Mouse (Mus musculus) stomach, postnatal 0 days (tissue): ENCODE results near the gene Arhgap17.

Experiments
- CTCF ChIP-seq: IDR thresholded peaks from 2 replicates; pipeline ENCODE4 v1.5.1; 2016; ENCODE audit warnings: antibody characterized with exemption, low read depth, mild to moderate bottlenecking, moderate library complexity
- EP300 ChIP-seq: optimal IDR thresholded peaks from 2 replicates; pipeline ENCODE3; 2016; ENCODE audit warnings: antibody characterized with exemption

GRCm38 (mm10) chr7:123349813-123350212, 19.9 kb downstream of the Arhgap17 start:
- TF ChIP-seq EP300 = no peak
- no peak for TF ChIP-seq CTCF
